Mouse (Mus musculus) E14TG2a.4 (cell line): ENCODE measurements around the gene Ldlrad3.

Experiments used
- CTCF ChIP-seq: conservative IDR thresholded peaks from 2 replicates; pipeline ENCODE4 v1.5.1; 2014; ENCODE audit warnings: low read length
- NANOG ChIP-seq: IDR thresholded peaks from 2 replicates; pipeline ENCODE4 v1.6.1; 2014; ENCODE audit warnings: borderline replicate concordance, low read length, mixed read lengths

- TF ChIP-seq CTCF, result no peak
- TF ChIP-seq NANOG, result no peak
These were observed 40.1 kb upstream of the Ldlrad3 start for GRCm38 (mm10) chr2:102226274-102226673.
